Mouse (Mus musculus) intestine, postnatal 0 days (tissue): ENCODE measurements around the gene Tlr6. TPM values are rescaled to one million over a fixed set of nuclear protein-coding genes. Genes with fewer than 3 reads are reported as not detected.

ENCODE experiments used
- ATAC-seq: fragments of 200-750 bp; cut with Nextera tagmentation; 2 replicates; pipeline ENCODE4 v1.8.0; 2017; ENCODE audit warnings: mild to moderate bottlenecking, moderate TSS enrichment, moderate library complexity
- H3K27ac ChIP-seq: fragments of 300-500 bp; sonication (generic); 2 replicates; pipeline ENCODE4 v1.5.1; 2014; ENCODE audit warnings: mild to moderate bottlenecking, low read depth, low read length, moderate library complexity
- H3K27me3 ChIP-seq: fragments of 300-500 bp; sonication (generic); replicated peaks from 2 replicates; pipeline ENCODE4 v1.6.1; 2014; ENCODE audit warnings: low read length, mixed read lengths; ENCODE audit not compliant: control insufficient read depth, insufficient read depth
- H3K36me3 ChIP-seq: fragments of 300-500 bp; sonication (generic); 2 replicates; pipeline ENCODE4 v1.6.1; 2014; ENCODE audit warnings: mild to moderate bottlenecking, moderate library complexity; ENCODE audit not compliant: control insufficient read depth, insufficient read depth
- H3K4me1 ChIP-seq: fragments of 300-500 bp; sonication (generic); replicated peaks from 2 replicates; pipeline ENCODE4 v1.6.1; 2014; ENCODE audit warnings: antibody characterized with exemption, low read length, mixed read lengths; ENCODE audit not compliant: control insufficient read depth, insufficient read depth
- H3K4me2 ChIP-seq: fragments of 300-500 bp; sonication (generic); replicated peaks from 2 replicates; pipeline ENCODE4 v1.6.1; 2014; ENCODE audit warnings: low read depth, mild to moderate bottlenecking, moderate library complexity
- H3K4me3 ChIP-seq: fragments of 300-500 bp; sonication (generic); 2 replicates; pipeline ENCODE4 v1.5.1; 2014; ENCODE audit warnings: low read depth, low read length
- H3K9ac ChIP-seq: fragments of 300-500 bp; sonication (generic); 2 replicates; pipeline ENCODE4 v1.6.1; 2014; ENCODE audit warnings: mild to moderate bottlenecking, low read depth, low read length
- H3K9me3 ChIP-seq: fragments of 300-500 bp; sonication (generic); 2 replicates; pipeline ENCODE4 v1.6.1; 2016; ENCODE audit warnings: mixed run types; ENCODE audit not compliant: control insufficient read depth
- CTCF ChIP-seq: sonication (generic); IDR thresholded peaks from 2 replicates; pipeline ENCODE4 v1.5.1; 2016; ENCODE audit warnings: low read depth, mild to moderate bottlenecking, control low read depth, antibody characterized with exemption, moderate library complexity
- WGBS: fragments of 180-500 bp; shearing (Covaris S2); extraction: QIAGEN DNeasy Blood & Tissue Kit; methylation state at CpG from one replicate; pipeline ENCODE4 v1.1.7; 2014; 5-methylcytosine and 5-hydroxymethylcytosine counted together
- polyA plus RNA-seq: library from polyadenylated mRNA; unstranded; fragments of >200 nt; fragmentation: Nextera tagmentation; extraction: Ambion mirVana; gene quantifications from 2 replicates; pipeline ENCODE4 v1.2.1, GENCODE M21; 2015

The Tlr6 gene
- polyA plus RNA-seq, 1 experiment from 2014 or later: 0.43 TPM

GRCm38 (mm10) chr5:64951486-64951885 lies 8.4 kb downstream of the Tlr6 start:
- no peaks in the 10 kb centered on the region for H3K9me3 ChIP-seq
- H3K9ac ChIP-seq: no peak overlapping the region
- no peak overlapping the region for H3K4me3 ChIP-seq
- no peaks in the 10 kb centered on the region for H3K36me3 ChIP-seq
- no peak overlapping the region for H3K27ac ChIP-seq
- no peak overlapping the region for H3K4me2 ChIP-seq
- no peaks in the 10 kb centered on the region for H3K4me1 ChIP-seq
- no peak for TF ChIP-seq CTCF
- ATAC-seq: no peak
- WGBS: 85% methylated on average over 5 of the region's 5 CpGs
- H3K27me3 ChIP-seq: no peaks in the 10 kb centered on the region

- Histone ChIP-seq H3K4me1 (no peaks in the 10 kb centered on the region), H3K9ac (no peak overlapping the region), H3K9me3 (no peaks in the 10 kb centered on the region), H3K27ac (no peak overlapping the region), H3K36me3 (no peaks in the 10 kb centered on the region), H3K4me2 (no peak overlapping the region), H3K4me3 (no peak overlapping the region), H3K27me3 (no peaks in the 10 kb centered on the region)
- no peak for TF ChIP-seq CTCF
- no peak for ATAC-seq
- WGBS: 87% methylated on average over 15 of the region's 15 CpGs
Measured at GRCm38 (mm10) chr5:64932775-64933174, 27.1 kb downstream of the Tlr6 start.

- WGBS: 48% methylated on average over 3 of the region's 3 CpGs
Measured at GRCm38 (mm10) chr5:64932215-64932614, 27.7 kb downstream of the Tlr6 start.

GRCm38 (mm10) chr5:64922891-64923381 lies 37.0 kb downstream of the Tlr6 start:
- H3K9me3 ChIP-seq: no peaks in the 10 kb centered on the region
- H3K36me3 ChIP-seq: no peaks in the 10 kb centered on the region
- no peak for ATAC-seq
- H3K9ac ChIP-seq: no peak overlapping the region
- 89% methylated on average over 5 of the region's 5 CpGs for WGBS
- H3K4me1 ChIP-seq: no peaks in the 10 kb centered on the region
- TF ChIP-seq CTCF: no peak
- no peak overlapping the region for H3K4me3 ChIP-seq
- H3K4me2 ChIP-seq: no peak overlapping the region
- H3K27me3 ChIP-seq: no peaks in the 10 kb centered on the region
- H3K27ac ChIP-seq: no peak overlapping the region

More at GRCm38 (mm10) chr5:64932215-64932614, 27.7 kb downstream of the Tlr6 start:
- Histone ChIP-seq H3K9ac (no peak overlapping the region), H3K27ac (no peak overlapping the region), H3K27me3 (no peaks in the 10 kb centered on the region), H3K4me3 (no peak overlapping the region), H3K36me3 (no peaks in the 10 kb centered on the region), H3K4me1 (no peaks in the 10 kb centered on the region), H3K4me2 (no peak overlapping the region), H3K9me3 (no peaks in the 10 kb centered on the region)
- TF ChIP-seq CTCF: no peak
- peak; percentile 31; the same call in 1 of the 2 replicates for ATAC-seq

GRCm38 (mm10) chr5:64918616-64919597 lies 41.0 kb downstream of the Tlr6 start:
- Histone ChIP-seq H3K9ac (no peak overlapping the region), H3K36me3 (no peaks in the 10 kb centered on the region), H3K4me1 (no peaks in the 10 kb centered on the region), H3K27me3 (no peaks in the 10 kb centered on the region), H3K27ac (no peak overlapping the region), H3K4me2 (no peak overlapping the region), H3K4me3 (no peak overlapping the region), H3K9me3 (no peaks in the 10 kb centered on the region)
- ATAC-seq: no peak
- WGBS: 92% methylated on average over 6 of the region's 6 CpGs
- no peak for TF ChIP-seq CTCF

- ATAC-seq: peak; percentile 60
- H3K9me3 ChIP-seq: no peaks in the 10 kb centered on the region
- no peak for TF ChIP-seq CTCF
- H3K4me2 ChIP-seq: peak overlapping the region; percentile 32; the same call in 1 of the 2 replicates
- WGBS: 51% methylated on average over 11 of the region's 11 CpGs
- peak overlapping the region; percentile 16 for H3K4me3 ChIP-seq
- no peaks in the 10 kb centered on the region for H3K27me3 ChIP-seq
- no peaks in the 10 kb centered on the region for H3K36me3 ChIP-seq
- H3K27ac ChIP-seq: no peak overlapping the region
- H3K9ac ChIP-seq: no peak overlapping the region
- no peaks in the 10 kb centered on the region for H3K4me1 ChIP-seq
Measured at GRCm38 (mm10) chr5:64917721-64918120, 42.2 kb downstream of the Tlr6 start.
